Mouse (Mus musculus) heart, adult 2 months (tissue): Measurements from ENCODE around the gene Sort1. TPM values are rescaled to one million over a fixed set of nuclear protein-coding genes. Genes with fewer than 3 reads are reported as not detected.

ENCODE experiments used
- DNase-seq, 2 experiments: peaks; one replicate each; pipeline ENCODE4 v3.0.0; 2021
- H3K27ac ChIP-seq: fragments of 200-600 bp; 2 replicates; pipeline ENCODE4 v1.8.1; 2022
- H3K27me3 ChIP-seq: fragments of 200-500 bp; 2 replicates; pipeline ENCODE4 v1.6.1; 2012; ENCODE audit warnings: mild to moderate bottlenecking, low read length, inconsistent platforms, mixed read lengths; ENCODE audit not compliant: control insufficient read depth, insufficient read depth
- H3K36me3 ChIP-seq: fragments of 200-500 bp; 2 replicates; pipeline ENCODE4 v1.6.1; 2012; ENCODE audit warnings: low read length, inconsistent platforms; ENCODE audit not compliant: control insufficient read depth, insufficient read depth
- H3K4me1 ChIP-seq: fragments of 200-500 bp; 2 replicates; pipeline ENCODE4 v1.6.1; 2011; ENCODE audit warnings: low read length; ENCODE audit not compliant: control insufficient read depth, insufficient read depth
- H3K4me3 ChIP-seq: fragments of 200-600 bp; 2 replicates; pipeline ENCODE4 v1.8.1; 2022
- H3K79me2 ChIP-seq: fragments of 200-500 bp; replicated peaks from 2 replicates; pipeline ENCODE4 v1.6.1; 2012; ENCODE audit warnings: mild to moderate bottlenecking, inconsistent platforms, low read length, moderate library complexity, mixed read lengths; ENCODE audit not compliant: control insufficient read depth, insufficient read depth
- H3K9ac ChIP-seq: fragments of 200-500 bp; 2 replicates; pipeline ENCODE4 v1.6.1; 2012; ENCODE audit warnings: low read depth, mild to moderate bottlenecking, control low read depth, inconsistent platforms, low read length, mixed read lengths
- CTCF ChIP-seq: fragments of 200-600 bp; IDR thresholded peaks from 2 replicates; pipeline ENCODE4 v1.8.1; 2022; ENCODE audit warnings: antibody characterized with exemption, mild to moderate bottlenecking, moderate library complexity
- EP300 ChIP-seq: fragments of 200-500 bp; IDR thresholded peaks from 2 replicates; pipeline ENCODE4 v1.6.1; 2011; ENCODE audit warnings: low read depth, low read length, control low read depth; ENCODE audit not compliant: insufficient read depth
- POLR2A ChIP-seq: fragments of 200-500 bp; IDR thresholded peaks from 2 replicates; pipeline ENCODE4 v1.6.1; 2011; ENCODE audit warnings: mild to moderate bottlenecking, low read depth, low read length, control low read depth; ENCODE audit not compliant: insufficient read depth
- WGBS: fragments of 180-500 bp; shearing (Covaris S2); methylation state at CpG from one replicate; pipeline ENCODE4 v1.1.7; 2018; 5-methylcytosine and 5-hydroxymethylcytosine counted together
- intact Hi-C: fragments of 180-260 bp; cut with DNase I; formaldehyde crosslinking; loops from one replicate; pipeline ENCODE4 v1.15.1; 2025
- polyA plus RNA-seq: library from polyadenylated mRNA; depleted of rRNA; stranded (reverse); fragments of >200 nt; gene quantifications from 2 replicates; pipeline ENCODE4 v1.2.3, GENCODE M21; 2012
- total RNA-seq, 2 experiments: library from RNA; stranded (reverse); gene quantifications; 2 replicates each; pipeline ENCODE4 v1.2.3; 2021

The Sort1 gene
- total and polyA plus RNA-seq, 3 experiments = 17.4 to 33.7 (median 19.2) TPM

DNA sequence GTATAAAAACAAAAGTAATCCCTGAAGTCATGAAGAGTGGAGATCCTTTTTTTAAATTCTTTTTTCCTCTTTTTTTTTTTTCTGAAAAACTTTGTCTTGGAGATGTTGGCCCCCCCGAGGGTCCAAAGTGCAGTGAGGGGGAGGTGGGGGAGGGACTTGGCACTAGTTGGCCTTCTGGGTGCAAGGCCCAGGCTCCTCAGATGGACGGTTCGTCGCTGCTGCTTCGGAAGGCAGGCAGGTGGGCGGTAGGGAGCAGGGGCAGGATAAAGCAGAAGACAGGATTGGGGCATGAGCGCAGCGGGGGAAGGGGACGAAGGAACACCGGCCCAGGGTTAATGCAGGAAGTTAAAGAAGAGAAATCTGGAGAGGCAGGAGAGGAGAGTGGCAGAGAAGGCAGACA lies 108.4 kb downstream of the Sort1 start:
- Histone ChIP-seq H3K4me1 (peaks cover 2% of the 10 kb centered on the region; the same call in 1 of the 2 replicates), H3K4me3 (no peak overlapping the region), H3K79me2 (no peaks in the 10 kb centered on the region), H3K27me3 (no peaks in the 10 kb centered on the region), H3K27ac (no peak overlapping the region), H3K36me3 (no peaks in the 10 kb centered on the region), H3K9ac (no peak overlapping the region)
- 41% methylated on average over 10 of the region's 10 CpGs for WGBS
- DNase-seq = no peak
- intact Hi-C loops = no loop called here
- no peak for TF ChIP-seq EP300
- no peak for TF ChIP-seq CTCF
- no peak for TF ChIP-seq POLR2A

DNA sequence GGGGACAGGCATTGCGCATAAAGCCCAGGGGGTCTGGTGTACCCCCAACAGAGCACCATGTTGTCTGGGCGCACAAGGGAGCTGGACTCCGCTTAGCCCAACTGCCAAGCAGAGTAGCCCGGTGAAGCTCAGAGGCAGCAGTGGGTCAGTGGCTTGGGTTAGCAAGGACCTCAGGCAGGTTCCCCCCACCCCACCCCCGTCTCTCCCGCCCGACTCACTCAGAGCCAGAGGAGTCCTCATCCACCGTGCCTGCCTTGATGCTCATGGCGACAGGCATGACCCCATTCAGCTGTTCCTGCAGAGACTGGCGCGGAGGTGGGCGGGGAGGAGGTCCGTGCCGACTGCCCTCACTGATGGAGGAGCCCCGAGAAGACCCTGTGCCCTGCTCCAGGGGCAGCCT lies 108.9 kb downstream of the Sort1 start:
- H3K27ac ChIP-seq = no peak overlapping the region
- peaks cover 2% of the 10 kb centered on the region; the same call in 1 of the 2 replicates for H3K4me1 ChIP-seq
- TF ChIP-seq EP300 (no peak), POLR2A (no peak), CTCF (no peak)
- no peak overlapping the region for H3K4me3 ChIP-seq
- H3K9ac ChIP-seq = no peak overlapping the region
- H3K36me3 ChIP-seq = no peaks in the 10 kb centered on the region
- no peaks in the 10 kb centered on the region for H3K79me2 ChIP-seq
- intact Hi-C loops = no loop called here
- no peak for DNase-seq
- no peaks in the 10 kb centered on the region for H3K27me3 ChIP-seq
- WGBS = 61% methylated on average over 15 of the region's 15 CpGs

DNA sequence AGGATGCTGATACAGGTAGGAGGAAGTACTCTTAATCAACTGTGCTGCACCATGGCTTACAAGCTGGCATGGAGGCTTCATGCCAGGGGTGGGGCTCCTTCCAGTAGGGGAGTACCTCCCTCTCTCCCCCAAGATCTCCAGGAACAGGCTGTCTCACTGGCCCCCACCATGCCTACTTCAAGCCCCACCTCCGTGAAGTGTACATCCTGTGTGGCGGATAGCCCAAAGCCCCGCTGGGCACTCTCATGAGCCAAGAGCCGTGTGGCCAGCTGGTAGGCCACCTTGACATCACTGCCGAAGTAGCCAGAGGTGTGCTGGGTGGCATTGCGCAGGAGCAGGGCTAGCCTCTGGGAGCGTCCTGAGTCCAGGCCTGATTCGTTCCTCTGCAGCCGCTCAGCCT lies 114.4 kb downstream of the Sort1 start:
- Histone ChIP-seq H3K4me3 (no peak overlapping the region), H3K36me3 (no peaks in the 10 kb centered on the region), H3K27me3 (no peaks in the 10 kb centered on the region), H3K4me1 (no peaks in the 10 kb centered on the region), H3K27ac (no peak overlapping the region), H3K9ac (no peak overlapping the region), H3K79me2 (no peaks in the 10 kb centered on the region)
- TF ChIP-seq CTCF = no peak
- TF ChIP-seq POLR2A = no peak
- intact Hi-C loops = no loop called here
- 90% methylated on average over 9 of the region's 9 CpGs for WGBS
- no peak for DNase-seq

DNA sequence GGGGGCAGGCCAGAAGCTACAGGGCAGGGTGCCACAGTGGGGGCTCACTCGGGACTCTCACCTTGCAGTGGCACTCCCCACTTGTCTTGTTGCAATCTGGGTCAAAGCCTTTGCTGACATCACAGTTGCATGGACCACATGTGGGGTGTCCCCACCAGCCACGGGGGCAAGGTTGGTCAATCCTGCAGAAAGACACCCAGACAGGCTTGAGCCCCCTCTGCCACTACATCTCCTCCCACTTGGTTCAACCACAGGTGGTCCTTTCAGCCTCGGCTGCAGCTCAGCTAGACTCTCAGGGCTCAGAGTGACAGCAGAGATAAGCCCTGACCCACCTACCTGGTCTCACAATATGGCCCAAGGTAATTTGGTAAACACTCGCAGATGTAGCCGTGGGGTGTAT lies 116.6 kb downstream of the Sort1 start:
- Histone ChIP-seq H3K27me3 (no peaks in the 10 kb centered on the region), H3K36me3 (no peaks in the 10 kb centered on the region), H3K79me2 (no peaks in the 10 kb centered on the region), H3K4me3 (no peak overlapping the region), H3K9ac (no peak overlapping the region), H3K4me1 (no peaks in the 10 kb centered on the region), H3K27ac (no peak overlapping the region)
- TF ChIP-seq CTCF (no peak), POLR2A (no peak)
- intact Hi-C loops = loop anchor here (2.0 to 5.0 kb wide), 2 partner anchors 162 to 372 kb away; partner anchors contain the start of gene Tmem167b
- WGBS = 79% methylated on average over 5 of the region's 5 CpGs
- DNase-seq = no peak

DNA sequence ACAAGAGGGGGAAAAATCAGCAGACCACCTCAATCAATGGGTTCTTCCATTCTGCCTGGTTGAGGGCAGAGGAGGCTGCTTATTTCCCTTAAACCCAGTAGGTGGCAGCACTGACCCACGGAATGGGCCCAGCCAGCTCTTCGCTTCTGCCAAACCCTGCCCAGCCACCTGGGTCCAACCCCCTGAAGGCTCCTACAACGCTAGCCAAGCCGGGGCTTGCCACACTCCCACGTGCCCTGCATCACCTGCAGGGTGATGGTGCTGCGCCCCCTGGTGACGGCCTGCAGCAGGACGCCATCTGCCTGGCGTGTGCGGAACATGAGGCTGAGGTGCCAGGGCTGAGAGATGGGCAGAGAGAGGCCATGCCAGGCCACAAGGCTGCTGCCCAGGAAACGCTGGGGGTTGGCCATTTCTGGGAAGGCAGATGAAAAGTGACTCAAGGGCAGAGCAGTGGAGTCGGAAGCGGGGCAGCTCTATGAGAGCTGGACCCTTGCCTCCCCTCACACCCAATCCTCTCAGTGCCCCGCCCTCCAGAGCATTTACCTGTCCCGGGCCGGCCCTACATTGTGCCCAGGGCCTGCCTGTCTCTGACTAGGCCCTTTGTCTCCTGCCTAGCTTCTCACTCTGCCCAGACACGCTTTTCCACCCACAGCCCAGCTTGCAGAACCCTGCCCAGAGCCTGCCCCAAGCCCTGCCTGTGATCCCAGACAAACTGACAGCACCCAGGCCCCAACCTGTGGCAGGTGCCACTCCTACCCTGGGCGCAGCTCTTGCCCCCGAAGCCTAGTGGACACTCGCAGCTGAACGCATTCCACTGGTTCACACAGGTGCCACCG lies 118.0 kb downstream of the Sort1 start:
- Histone ChIP-seq H3K79me2 (no peaks in the 10 kb centered on the region), H3K4me1 (no peaks in the 10 kb centered on the region), H3K36me3 (no peaks in the 10 kb centered on the region), H3K9ac (no peak overlapping the region), H3K4me3 (no peak overlapping the region), H3K27ac (no peak overlapping the region), H3K27me3 (no peaks in the 10 kb centered on the region)
- WGBS = 37% methylated on average over 22 of the region's 22 CpGs
- intact Hi-C loops = loop anchor here (2.0 to 5.0 kb wide), 2 partner anchors 161 to 370 kb away; partner anchors contain the start of gene Tmem167b
- DNase-seq = peak; percentile 83 to 88
- TF ChIP-seq POLR2A (no peak), EP300 (peak; percentile 79; the same call in 1 of the 2 replicates), CTCF (peak; percentile 91)

DNA sequence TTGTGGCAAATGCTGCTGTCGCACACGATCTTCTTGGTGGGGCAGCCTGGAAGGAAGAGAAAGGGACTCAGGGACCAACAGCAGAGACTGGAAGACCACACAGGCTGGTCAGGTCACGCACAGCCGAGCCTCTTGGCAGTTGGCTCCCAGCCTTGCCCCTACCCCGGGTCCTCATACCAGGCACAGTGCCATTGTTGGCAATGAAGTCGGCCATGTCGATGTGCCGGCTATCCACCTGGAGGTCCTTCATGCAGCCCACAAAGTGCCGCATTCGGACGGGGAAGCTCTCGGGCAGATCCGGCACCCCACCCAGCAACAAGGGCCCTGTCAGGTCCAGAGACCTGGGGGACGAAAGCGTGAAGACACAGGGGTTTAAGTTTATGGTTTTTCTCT lies 118.6 kb downstream of the Sort1 start:
- Histone ChIP-seq H3K4me1 (no peaks in the 10 kb centered on the region), H3K36me3 (no peaks in the 10 kb centered on the region), H3K79me2 (no peaks in the 10 kb centered on the region), H3K27me3 (no peaks in the 10 kb centered on the region), H3K27ac (no peak overlapping the region), H3K4me3 (no peak overlapping the region), H3K9ac (no peak overlapping the region)
- intact Hi-C loops = loop anchor here (5.0 kb wide), 1 partner anchor 370 kb away; no protein-coding TSS in a partner anchor
- DNase-seq = no peak
- WGBS = 88% methylated on average over 15 of the region's 15 CpGs
- TF ChIP-seq POLR2A = no peak
- TF ChIP-seq EP300 = no peak
- TF ChIP-seq CTCF = no peak
